Mouse (Mus musculus) MEL (cell line): ENCODE results near the gene Mta3.

Experiments used
- CHD1 ChIP-seq: IDR thresholded peaks from 2 replicates; pipeline ENCODE4 v1.6.1; 2012; ENCODE audit warnings: low read depth, mild to moderate bottlenecking, inconsistent platforms, low read length, improper control_type of control experiment
- CTCF ChIP-seq, 3 experiments: IDR thresholded peaks in 2 of 3; conservative IDR thresholded peaks in 1 of 3; 2 replicates each; pipeline ENCODE4 v1.5.1; 2011 to 2012; ENCODE audit warnings: low read length in 3 of 3, low read depth in 2 of 3, mild to moderate bottlenecking in 2 of 3, improper control_type of control experiment in 1 of 3, inconsistent platforms in 1 of 3, mixed read lengths in 1 of 3, moderate library complexity in 1 of 3; ENCODE audit not compliant: control insufficient read depth in 1 of 3, insufficient read depth in 1 of 3, poor library complexity in 1 of 3, severe bottlenecking in 1 of 3
- E2F4 ChIP-seq: IDR thresholded peaks from 2 replicates; pipeline ENCODE4 v1.6.1; 2011; ENCODE audit warnings: low read depth, low read length, improper control_type of control experiment, borderline replicate concordance
- EP300 ChIP-seq, 2 experiments: IDR thresholded peaks; 2 replicates each; pipeline ENCODE4 v1.6.1; 2011; ENCODE audit warnings: improper control_type of control experiment in 2 of 2, low read length in 2 of 2, low read depth in 1 of 2, mild to moderate bottlenecking in 1 of 2
- GABPA ChIP-seq: IDR thresholded peaks from 2 replicates; pipeline ENCODE4 v1.6.1; 2012; ENCODE audit warnings: low read depth, mild to moderate bottlenecking, inconsistent platforms, low read length, improper control_type of control experiment, moderate library complexity
- GATA1 ChIP-seq: IDR thresholded peaks from 2 replicates; pipeline ENCODE4 v1.6.1; 2011; ENCODE audit warnings: low read depth, low read length, improper control_type of control experiment
- POLR2A ChIP-seq, 2 experiments: IDR thresholded peaks; 2 replicates each; pipeline ENCODE4 v1.6.1; 2011 to 2012; ENCODE audit warnings: low read length in 2 of 2, mild to moderate bottlenecking in 2 of 2, control low read depth in 1 of 2, improper control_type of control experiment in 1 of 2, low read depth in 1 of 2, moderate library complexity in 1 of 2; ENCODE audit not compliant: control insufficient read depth in 1 of 2, insufficient read depth in 1 of 2, poor library complexity in 1 of 2
- TBP ChIP-seq: IDR thresholded peaks from 2 replicates; pipeline ENCODE4 v1.8.0; 2011; ENCODE audit warnings: low read depth, low read length, improper control_type of control experiment
- ZKSCAN1 ChIP-seq: IDR thresholded peaks from 2 replicates; pipeline ENCODE4 v1.6.1; 2012; ENCODE audit warnings: low read depth, mild to moderate bottlenecking, inconsistent platforms, low read length, improper control_type of control experiment, moderate library complexity
- ZMIZ1 ChIP-seq: IDR thresholded peaks from 2 replicates; pipeline ENCODE4 v1.6.1; 2012; ENCODE audit warnings: low read depth, mild to moderate bottlenecking, inconsistent platforms, low read length, improper control_type of control experiment, moderate library complexity

DNA sequence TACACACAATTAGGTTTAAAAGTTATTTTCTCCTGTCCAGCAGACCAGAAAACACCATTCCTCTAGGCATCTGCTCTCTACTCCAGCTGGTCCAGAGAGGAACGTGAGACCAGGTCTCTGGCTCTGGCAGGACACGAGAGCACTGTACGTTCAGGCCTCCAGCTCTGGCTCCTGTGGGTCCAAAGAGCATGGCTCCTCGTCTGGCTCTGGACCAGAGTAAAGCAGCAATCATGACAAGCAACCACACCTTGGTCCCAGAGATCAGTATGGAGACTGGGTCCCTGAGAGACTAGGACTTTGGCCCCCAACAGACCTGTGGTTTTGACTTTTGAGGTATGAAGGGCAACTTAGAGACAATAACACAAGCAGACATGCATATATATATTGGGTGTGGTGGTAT lies 33.3 kb upstream of the Mta3 start:
- no peak for TF ChIP-seq GABPA
- TF ChIP-seq POLR2A (IDR thresholded peaks at IDR 0.05; ENCODE audit: control insufficient read depth in 1 of 2, insufficient read depth in 1 of 2, low read depth in 1 of 2, low read length in 2 of 2, poor library complexity in 1 of 2): no peak
- TF ChIP-seq CTCF (IDR thresholded peaks at IDR 0.05 in 2 of 3, conservative IDR thresholded peaks at IDR 0.05 in 1 of 3; ENCODE audit: control insufficient read depth in 1 of 3, insufficient read depth in 1 of 3, low read depth in 2 of 3, low read length in 3 of 3, poor library complexity in 1 of 3, severe bottlenecking in 1 of 3): no peak
- no peak for TF ChIP-seq TBP
- no peak for TF ChIP-seq EP300 (IDR thresholded peaks at IDR 0.05; ENCODE audit: low read depth in 1 of 2, low read length in 2 of 2)
- no peak for TF ChIP-seq ZMIZ1
- TF ChIP-seq E2F4: no peak
- no peak for TF ChIP-seq GATA1
- no peak for TF ChIP-seq ZKSCAN1
- no peak for TF ChIP-seq CHD1
